Mouse (Mus musculus): ENCODE results near the gene Bpi.

The Bpi gene

GRCm38 (mm10) chr2:158258005-158258418, at the start of gene Bpi:
Gene Bpi (plus strand): TSS chr2:158258094.
- peak in 1 of 2 experiments; percentile 10 for DNase-seq (ENCODE audit: low spot score in 2 of 2)

DNA sequence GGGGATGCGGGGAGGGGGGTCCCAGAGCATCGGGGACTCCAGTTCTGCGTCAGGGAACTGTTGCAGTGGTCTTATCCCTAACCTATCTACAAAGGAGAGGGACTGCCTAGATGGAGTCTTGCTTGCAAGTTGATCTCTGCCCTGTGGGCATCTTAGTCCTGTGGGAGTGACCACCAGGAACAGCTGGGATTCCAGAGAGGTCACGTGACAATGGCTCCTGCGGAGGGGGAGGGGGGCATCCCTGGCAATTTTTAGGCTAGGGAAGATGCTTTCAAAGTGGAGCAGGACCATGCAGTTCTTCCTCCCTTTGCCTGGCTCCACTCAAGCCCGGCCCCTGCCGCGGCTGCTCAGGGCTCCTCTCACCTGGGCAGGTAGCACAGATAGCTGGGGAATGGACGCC, 48.1 kb upstream of the Bpi start:
- DNase-seq (ENCODE audit: low spot score in 2 of 2): no peak

- DNase-seq (ENCODE audit: low spot score in 2 of 2): peak in 1 of 2 experiments; percentile 14
Measured at GRCm38 (mm10) chr2:158210503-158210902, 47.4 kb upstream of the Bpi start.

DNA sequence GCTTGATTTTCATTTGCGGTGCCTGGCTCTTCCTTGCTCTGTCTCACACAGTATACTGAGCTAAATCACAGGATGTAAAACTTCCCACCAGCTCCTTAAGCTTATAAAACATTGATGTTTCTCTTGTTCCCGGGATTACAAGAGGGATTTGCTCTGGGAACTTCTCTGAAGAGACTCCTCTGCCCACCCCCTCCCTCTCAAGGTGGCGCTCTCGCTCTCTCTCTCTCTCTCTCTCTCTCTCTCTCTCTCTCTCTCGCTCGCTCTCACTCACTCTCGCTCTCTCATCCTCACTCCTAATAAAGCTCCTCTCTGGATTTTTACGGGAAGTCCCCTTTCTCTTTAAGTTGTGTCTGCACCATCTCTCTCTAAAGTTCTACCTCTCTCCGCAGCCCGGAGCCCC, 46.9 kb upstream of the Bpi start:
- DNase-seq (ENCODE audit: low spot score in 2 of 2): no peak

GRCm38 (mm10) chr2:158211764-158212471, 46.0 kb upstream of the Bpi start:
- no peak for DNase-seq (ENCODE audit: low spot score in 2 of 2)

DNA sequence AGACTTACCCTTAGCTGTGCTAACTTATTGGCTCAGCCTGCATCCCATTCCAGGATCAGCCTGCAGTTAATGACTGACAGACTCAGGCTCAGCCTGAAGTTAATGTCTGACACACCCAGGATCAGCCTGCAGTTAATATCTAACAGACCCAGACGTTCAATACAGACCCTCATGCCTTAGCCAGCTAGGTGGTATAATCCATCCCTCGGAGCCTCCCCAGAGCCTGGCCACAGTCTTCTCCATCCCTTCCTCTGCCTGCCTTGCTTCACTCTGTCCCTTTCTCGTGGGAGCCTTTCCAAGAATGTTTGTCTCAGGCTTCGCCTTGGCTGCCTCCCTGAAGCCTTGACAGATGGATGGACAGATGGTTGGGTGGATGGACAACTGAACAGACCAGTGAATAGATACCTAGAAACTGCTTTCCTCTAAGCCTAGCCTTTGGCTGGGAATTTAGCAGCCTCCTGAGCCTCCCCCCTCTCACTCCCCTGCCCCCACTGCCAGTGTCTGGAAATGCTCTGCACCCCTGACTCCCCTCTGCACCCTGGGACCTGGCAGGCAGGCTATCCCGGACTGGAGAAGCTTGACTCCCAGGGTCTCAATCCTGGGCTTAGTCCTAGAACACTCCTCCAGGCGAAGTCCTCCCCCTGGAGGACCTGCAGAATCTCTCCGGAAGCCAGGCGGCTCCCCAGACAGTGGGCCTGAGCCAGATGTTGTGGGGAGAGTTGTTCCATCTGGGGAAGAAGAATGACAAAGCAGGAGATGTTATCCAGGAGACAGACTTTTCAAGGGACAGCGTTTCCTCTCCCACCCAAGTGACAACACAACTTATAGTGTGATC, 42.4 kb upstream of the Bpi start:
- DNase-seq (ENCODE audit: low spot score in 2 of 2): no peak

- no peak for DNase-seq (ENCODE audit: low spot score in 2 of 2)
Measured at GRCm38 (mm10) chr2:158216510-158216909, 41.4 kb upstream of the Bpi start.

GRCm38 (mm10) chr2:158219562-158219961, 38.3 kb upstream of the Bpi start:
- no peak for DNase-seq (ENCODE audit: low spot score in 2 of 2)

DNA sequence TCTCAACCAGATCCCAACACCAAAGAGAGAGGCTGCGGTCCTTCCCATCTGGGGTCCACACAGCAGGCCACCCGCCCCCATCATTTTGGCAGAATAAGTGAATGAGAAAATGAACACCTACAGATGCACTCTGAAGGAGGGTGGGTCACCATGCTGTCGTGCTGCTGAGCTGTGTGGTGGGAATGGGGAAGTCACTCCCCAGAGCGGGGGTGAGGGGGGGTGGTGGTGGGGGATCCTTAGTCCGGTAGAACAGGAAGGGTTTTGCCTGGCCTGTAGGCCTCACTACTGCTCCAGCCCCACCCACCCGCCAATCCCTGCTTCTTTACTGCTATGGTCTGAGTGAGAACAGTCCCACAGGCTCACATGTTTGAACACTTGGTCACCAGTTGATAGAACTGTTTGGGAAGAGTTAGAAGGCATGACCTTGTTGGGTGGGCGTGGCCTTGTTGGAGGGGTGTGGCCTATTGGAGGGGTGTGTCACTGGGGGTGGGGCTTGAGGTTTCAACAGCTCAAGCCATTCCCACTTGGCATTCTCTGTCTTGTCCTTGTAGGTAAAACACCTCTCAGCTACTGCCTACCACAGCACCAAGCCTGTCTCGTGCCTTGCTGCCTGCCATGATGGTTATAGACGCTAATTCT, 36.3 kb upstream of the Bpi start:
- DNase-seq (ENCODE audit: low spot score in 2 of 2): no peak

- no peak for DNase-seq (ENCODE audit: low spot score in 2 of 2)
Measured at GRCm38 (mm10) chr2:158222664-158223063, 35.2 kb upstream of the Bpi start.

DNA sequence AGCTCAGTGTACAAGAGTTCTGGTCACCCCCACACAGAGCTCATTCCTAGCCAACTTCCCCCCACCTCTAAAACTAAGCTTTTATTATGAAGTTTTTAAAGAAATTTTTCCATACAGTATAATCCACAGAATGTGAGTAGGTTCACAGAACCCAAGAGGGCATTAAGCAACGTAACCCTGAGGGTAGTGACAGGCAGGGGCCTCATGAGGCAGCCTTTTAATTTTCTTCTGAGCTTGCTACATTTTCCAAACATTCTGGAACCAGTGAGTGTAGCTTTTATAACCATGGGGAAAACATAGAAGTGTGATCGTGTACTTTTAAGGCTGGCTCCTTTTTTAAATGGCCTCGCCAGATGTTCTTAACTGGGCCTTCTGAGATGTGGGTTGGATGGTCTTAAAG, 34.4 kb upstream of the Bpi start:
- DNase-seq (ENCODE audit: low spot score in 2 of 2): no peak

- DNase-seq (ENCODE audit: low spot score in 2 of 2): no peak
Measured at GRCm38 (mm10) chr2:158225301-158225700, 32.6 kb upstream of the Bpi start.

DNA sequence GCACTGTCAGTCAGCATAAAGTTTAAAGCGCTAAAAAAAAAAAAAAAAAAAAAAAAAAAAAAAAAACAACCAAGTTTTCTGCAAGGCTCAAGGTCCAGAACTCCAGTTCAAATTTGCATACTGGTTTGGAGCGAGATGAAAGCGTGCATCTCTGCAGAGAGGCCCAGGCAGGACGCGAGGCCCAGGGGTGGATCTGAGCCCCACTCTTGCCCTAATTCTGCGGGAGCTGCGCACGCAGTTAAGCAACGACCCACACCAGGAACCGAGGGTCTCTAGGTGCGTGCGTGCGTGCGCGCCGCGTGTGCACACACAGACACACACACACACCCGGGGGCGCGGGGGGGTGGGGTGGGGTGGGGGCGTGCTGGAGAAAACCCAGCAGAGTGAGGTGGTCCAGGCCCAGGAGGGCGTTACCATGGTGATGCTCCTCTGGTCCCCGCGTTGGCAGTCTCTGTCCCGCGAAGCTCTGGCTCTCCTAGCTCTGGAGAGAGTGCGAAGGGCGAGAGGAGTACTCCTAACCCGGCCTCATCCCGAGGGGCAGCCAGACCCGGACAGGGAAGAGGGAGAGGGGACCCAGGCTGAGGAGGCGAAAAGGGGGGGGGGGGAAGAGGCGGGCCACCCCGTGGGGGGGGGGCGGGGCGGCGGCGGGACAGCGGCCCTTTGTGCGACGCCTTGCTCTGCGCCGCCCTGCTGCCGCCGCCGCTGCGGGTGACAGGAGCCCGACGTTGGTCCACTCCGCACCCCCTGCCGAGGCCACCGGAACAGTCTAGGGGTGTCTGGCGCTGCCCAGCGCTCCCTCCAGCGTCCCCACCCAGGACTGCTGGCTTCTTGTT, 29.0 kb upstream of the Bpi start, which contains the start of gene D630003M21Rik:
Gene D630003M21Rik, minus strand, starts transcription at position 553 of the 833 bp plus-strand sequence.
- no peak for DNase-seq (ENCODE audit: low spot score in 2 of 2)

DNA sequence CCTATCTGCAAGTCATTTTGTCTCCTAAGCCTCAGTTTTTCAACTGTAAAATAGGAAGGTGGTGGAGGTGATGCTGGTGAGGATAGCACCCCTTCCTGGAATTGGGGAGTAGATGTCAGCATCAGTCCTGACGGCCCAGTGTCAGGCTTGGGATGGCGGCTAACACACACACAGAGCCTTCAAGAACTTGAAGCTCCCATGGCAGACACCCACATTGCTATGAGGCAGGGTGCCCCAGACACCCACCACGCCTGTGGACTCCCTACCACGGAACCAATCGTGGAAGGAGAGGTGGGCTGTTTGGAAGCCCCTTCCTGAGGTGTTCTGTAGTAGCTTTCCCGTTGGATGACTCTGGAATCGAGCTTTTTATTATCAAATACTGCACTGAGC, 28.4 kb upstream of the Bpi start:
- no peak for DNase-seq (ENCODE audit: low spot score in 2 of 2)

DNA sequence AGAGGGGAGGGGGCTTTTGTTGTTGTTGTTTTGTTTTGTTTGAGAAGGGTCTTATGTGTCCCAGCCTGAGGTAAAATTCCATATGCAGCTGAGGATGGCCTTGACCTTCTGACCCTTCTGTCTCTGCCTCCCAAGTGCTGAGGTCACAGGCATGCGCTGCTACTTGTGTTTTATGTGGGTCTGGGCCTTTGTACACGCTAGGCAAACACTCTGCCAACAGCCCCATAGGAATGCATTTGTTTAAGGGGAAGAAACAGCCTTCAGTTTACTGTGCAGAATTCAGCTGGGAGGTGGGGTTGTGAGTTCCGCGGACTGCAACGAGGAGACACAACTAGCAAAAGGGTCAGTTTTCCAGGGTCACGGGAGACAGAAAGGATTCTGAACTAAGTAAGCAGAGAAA, 27.3 kb upstream of the Bpi start:
- DNase-seq (ENCODE audit: low spot score in 2 of 2): no peak

DNA sequence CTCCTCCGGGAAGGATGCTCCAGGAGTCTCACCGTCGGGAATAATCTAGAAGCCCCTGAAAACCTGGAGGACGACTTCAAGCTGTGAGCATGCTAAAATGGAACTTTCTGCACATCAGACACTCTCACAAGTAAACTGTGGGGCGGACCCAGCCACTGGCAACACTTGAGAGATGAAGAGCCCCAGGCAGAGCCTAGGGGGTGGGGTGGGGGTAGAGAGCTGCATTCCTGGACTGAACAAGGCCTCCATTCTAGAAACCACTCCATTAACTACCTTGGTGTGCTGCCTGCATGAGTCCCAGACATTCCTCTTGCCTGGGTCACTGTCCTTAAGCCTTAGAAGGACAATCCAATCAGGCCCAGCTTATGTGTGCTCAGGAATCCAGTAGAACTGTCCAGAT, 26.8 kb upstream of the Bpi start:
- no peak for DNase-seq (ENCODE audit: low spot score in 2 of 2)

DNA sequence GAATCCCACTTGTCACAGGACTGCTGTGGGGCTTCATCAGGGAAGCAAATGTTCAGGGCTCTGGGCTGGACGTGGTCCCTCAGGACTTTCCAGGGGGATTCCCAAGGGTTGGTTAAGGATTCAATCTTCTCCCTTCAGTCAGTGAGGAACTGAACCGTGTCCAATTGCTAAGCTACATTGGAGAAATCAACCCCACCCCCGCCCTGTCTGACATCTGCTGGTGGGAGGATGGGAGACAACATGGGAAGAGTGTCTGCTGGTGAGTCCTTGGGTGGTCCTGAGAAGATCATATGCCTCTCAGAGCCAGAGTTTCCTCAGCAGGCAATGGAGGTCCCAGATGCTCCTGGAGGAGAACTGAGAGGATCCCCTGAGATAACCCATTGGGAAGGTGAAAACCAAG, 25.5 kb upstream of the Bpi start:
- DNase-seq (ENCODE audit: low spot score in 2 of 2): no peak

DNA sequence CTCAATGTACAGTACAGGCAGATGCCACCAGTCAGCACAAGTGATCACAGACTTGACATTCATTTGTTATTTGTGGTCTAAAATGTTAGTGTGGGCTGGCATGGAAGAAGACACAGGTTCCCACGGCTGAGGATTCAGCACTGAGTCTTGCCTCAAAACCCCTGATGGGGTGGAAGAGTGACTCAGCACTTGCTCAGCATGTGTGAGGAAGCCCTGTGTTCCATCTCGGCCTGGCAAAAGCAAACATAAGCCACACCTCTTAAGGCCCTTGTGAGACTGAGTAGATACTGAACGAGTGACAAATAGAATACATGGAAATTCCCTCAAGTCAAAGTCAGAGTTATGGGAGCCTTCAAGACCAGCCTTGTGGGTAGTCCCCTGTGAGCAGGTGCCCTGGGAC, 24.8 kb upstream of the Bpi start:
- no peak for DNase-seq (ENCODE audit: low spot score in 2 of 2)

DNA sequence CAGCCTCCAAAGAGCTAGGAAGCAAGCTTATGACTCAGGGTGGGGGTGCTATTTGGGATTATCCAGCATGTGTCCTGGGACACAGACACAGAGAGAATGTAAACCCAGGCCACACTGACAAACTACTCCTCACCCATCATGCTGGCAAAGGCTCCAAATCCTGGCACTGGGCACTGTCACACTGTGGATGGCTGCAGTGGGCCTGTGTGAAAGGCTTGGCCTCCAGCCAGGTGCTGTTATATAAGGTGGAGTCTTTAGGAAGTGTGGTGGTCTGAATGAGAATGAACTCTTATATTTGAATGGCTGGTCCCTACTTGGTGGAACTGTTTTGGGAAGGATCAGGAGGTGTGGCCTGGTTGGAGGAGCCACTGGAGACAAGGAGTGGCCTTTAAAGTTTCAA, 21.2 kb upstream of the Bpi start:
- DNase-seq (ENCODE audit: low spot score in 2 of 2): no peak

- DNase-seq (ENCODE audit: low spot score in 2 of 2): no peak
Measured at GRCm38 (mm10) chr2:158238101-158238500, 19.8 kb upstream of the Bpi start.

DNA sequence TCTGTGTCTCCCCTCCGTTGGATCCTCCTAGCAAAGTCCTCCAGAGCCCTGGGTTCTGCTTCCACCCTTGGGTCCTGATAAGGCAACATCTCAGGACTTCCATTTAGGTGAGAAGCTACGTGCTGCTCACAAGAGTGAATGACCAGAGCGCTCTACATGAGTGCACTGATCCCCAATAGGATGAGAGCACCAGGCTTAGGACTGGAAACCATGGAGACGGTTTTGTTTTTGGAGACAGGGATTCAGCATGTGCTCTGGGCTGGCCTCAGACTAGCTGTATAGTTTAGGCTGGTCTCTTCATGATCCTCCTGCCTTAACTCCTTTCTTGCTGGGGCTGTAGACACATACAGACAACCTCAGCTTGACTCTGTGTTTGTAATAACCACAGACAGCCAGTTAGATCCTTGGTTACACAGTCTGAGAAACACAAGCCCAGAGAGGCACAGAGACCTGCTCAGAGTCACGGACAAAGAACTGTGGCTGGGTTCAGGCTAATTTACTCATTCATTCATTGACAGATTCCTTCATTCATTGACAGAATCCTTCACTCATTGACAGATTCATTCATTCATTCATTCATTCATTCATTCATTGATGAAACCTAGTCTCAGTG, 16.7 kb upstream of the Bpi start:
- DNase-seq (ENCODE audit: low spot score in 2 of 2): no peak

Data from spleen, postnatal 14 days (tissue).